Mouse (Mus musculus) limb, embryonic 11.5 days (tissue): ENCODE data around the gene Pclaf. TPM values are rescaled to one million over a fixed set of nuclear protein-coding genes. Genes with fewer than 3 reads are reported as not detected.

Experiments
- ATAC-seq: fragments of 200-750 bp; cut with Nextera tagmentation; 2 replicates; pipeline ENCODE4 v1.8.0; 2017; ENCODE audit warnings: low read depth; ENCODE audit not compliant: insufficient number of reproducible peaks, low FRiP score, low TSS enrichment
- DNase-seq: peaks from one replicate; pipeline ENCODE4 v3.0.0-alpha.2; 2015; ENCODE audit warnings: low spot score
- H3K27ac ChIP-seq: fragments of 300-500 bp; sonication (generic); replicated peaks from 2 replicates; pipeline ENCODE4 v1.5.1; 2014; ENCODE audit warnings: low read depth, mild to moderate bottlenecking, low read length
- H3K27me3 ChIP-seq: fragments of 300-500 bp; sonication (generic); 2 replicates; pipeline ENCODE4 v1.6.1; 2014; ENCODE audit warnings: mild to moderate bottlenecking, low read length, mixed read lengths; ENCODE audit not compliant: control insufficient read depth, insufficient read depth
- H3K36me3 ChIP-seq: fragments of 300-500 bp; sonication (generic); 2 replicates; pipeline ENCODE4 v1.6.1; 2014; ENCODE audit warnings: mild to moderate bottlenecking, low read length, moderate library complexity, mixed read lengths; ENCODE audit not compliant: control insufficient read depth, insufficient read depth
- H3K4me1 ChIP-seq: fragments of 300-500 bp; sonication (generic); 2 replicates; pipeline ENCODE4 v1.6.1; 2014; ENCODE audit warnings: low read length, mixed read lengths; ENCODE audit not compliant: control insufficient read depth, insufficient read depth
- H3K4me2 ChIP-seq: fragments of 300-500 bp; sonication (generic); 2 replicates; pipeline ENCODE4 v1.6.1; 2014; ENCODE audit warnings: low read depth, mild to moderate bottlenecking, moderate library complexity; ENCODE audit not compliant: severe bottlenecking
- H3K4me3 ChIP-seq: fragments of 300-500 bp; sonication (generic); 2 replicates; pipeline ENCODE4 v1.5.1; 2014; ENCODE audit warnings: low read depth, low read length
- H3K9ac ChIP-seq: fragments of 300-500 bp; sonication (generic); 2 replicates; pipeline ENCODE4 v1.6.1; 2014; ENCODE audit warnings: mild to moderate bottlenecking, low read length
- H3K9me3 ChIP-seq: fragments of 300-500 bp; sonication (generic); 2 replicates; pipeline ENCODE4 v1.6.1; 2016; ENCODE audit warnings: low read length; ENCODE audit not compliant: control insufficient read depth
- WGBS: fragments of 180-500 bp; shearing (Covaris S2); extraction: QIAGEN DNeasy Blood & Tissue Kit; methylation state at CpG from one replicate; pipeline ENCODE4 v1.1.7; 2014; 5-methylcytosine and 5-hydroxymethylcytosine counted together
- polyA plus RNA-seq: library from polyadenylated mRNA; unstranded; fragments of >200 nt; fragmentation: Nextera tagmentation; extraction: Ambion mirVana; gene quantifications from 2 replicates; pipeline ENCODE4 v1.2.1, GENCODE M21; 2014

Gene Pclaf
- 280 and 311 TPM in 2 replicates for polyA plus RNA-seq

DNA sequence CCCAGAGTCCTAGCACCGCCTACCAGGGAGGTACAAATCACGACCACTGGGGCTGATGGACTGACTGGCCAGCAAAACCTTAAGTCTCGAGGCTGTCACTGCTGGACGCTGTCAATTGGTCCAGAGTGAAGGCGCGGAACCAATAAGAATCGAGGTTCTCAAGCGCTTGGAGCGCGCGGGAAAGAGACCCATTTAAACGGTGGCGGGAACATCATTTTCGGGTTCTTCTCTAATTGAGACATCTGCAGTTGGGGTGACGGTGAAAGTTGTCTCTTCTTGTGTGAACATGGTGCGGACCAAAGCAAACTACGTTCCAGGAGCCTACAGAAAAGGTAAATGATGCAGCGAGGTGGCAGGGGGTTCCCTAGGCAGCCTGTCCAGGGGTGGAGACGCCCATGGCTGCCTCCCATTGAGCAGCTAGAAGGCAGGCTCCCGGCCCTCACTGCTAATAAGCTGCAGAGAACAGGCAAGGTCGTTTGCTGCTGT is at the start of gene Pclaf:
Pclaf (plus strand) TSS at position 95 of the 486 bp plus-strand sequence.
- Histone ChIP-seq H3K36me3 (peaks cover 12% of the 10 kb centered on the region; the same call in 1 of the 2 replicates), H3K9me3 (no peaks in the 10 kb centered on the region), H3K9ac (peak within 1 kb of the TSS; percentile 92), H3K4me2 (peak within 1 kb of the TSS; percentile 75), H3K27ac (peak within 1 kb of the TSS; percentile 59), H3K4me3 (peak within 1 kb of the TSS; percentile 75), H3K4me1 (no peaks in the 10 kb centered on the region), H3K27me3 (no peaks in the 10 kb centered on the region)
- peak; percentile 86 for DNase-seq
- WGBS = under 1% methylated on average over 21 of the region's 21 CpGs
- peak; percentile 96 for ATAC-seq

DNA sequence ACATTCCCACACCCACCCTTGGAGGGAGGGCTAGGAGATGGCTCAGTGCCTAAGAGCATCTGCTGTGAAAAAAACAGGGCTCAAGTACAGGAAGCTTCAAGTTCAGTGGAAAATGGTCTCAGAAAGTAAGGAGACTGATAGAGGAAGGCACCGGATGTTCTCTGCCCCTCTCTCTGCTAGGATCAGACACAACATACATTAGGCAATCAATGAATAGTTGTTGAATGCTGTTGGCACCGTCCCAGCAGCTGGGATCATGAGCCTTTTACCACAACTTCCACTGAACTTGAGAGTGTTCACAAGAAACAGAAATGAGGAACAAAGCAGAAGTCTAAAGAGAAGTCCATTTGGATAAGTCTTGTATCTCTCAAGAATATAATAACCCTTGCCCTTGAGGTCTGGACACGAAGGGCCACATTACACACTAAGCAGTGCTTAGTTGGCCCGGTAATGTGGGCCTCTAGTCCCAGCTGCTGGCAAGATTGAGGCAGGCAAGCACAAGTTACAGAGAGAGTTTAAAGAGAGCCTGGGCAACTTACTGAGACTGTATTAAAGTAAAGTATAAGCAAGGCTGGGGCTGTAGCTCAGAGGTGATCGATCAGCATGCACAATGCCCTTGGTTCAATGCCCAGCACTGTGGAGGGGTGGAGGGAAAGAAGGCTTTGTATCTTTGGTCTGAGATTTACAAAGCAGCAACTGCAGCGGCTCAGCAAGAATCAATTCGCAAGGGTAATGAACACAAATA is 45.4 kb upstream of the Pclaf start:
- WGBS = 88% methylated on average over 7 of the region's 7 CpGs
- no peak for ATAC-seq
- Histone ChIP-seq H3K9me3 (no peaks in the 10 kb centered on the region), H3K4me3 (no peak overlapping the region), H3K9ac (no peak overlapping the region), H3K27ac (no peak overlapping the region), H3K27me3 (no peaks in the 10 kb centered on the region), H3K36me3 (no peaks in the 10 kb centered on the region), H3K4me2 (no peak overlapping the region), H3K4me1 (no peaks in the 10 kb centered on the region)
- no peak for DNase-seq

DNA sequence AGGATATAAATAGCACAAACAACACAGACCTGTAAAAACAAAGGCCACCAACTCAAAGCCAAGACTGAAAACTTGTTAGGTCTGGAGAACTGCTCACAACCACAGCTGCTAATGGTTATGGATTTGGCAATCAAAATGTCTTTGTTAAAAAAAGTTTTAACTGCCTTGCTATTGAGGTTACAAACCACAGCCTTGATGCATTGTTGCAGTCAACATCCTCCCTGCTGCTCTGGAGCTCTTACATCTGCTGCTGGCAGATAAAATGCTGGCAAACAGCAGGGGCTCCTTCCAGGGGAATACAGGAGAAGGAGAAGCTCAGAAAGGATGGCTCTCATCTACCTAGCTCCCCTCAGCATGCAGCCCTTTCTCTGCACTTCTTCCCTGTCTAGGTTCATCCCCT is 41.9 kb upstream of the Pclaf start:
- Histone ChIP-seq H3K27ac (no peak overlapping the region), H3K9ac (no peak overlapping the region)

DNA sequence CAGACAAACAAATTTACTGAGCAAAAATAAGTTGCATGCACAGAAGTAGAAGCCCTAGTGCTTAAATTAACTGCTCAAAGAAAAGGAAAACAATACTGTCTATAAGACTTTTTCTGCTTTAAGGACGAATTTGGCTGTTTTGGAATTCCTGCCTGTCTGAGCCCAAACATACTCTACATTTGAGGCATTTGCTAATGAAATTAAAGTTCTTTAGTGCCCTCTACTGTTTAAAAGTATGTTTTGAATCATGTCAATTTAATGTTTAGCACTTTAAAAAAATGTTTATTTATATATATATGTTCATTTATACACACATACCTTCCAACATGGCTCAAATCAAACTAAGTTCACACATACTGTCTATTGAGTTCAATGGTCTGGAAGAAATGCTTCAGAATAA is 39.8 kb upstream of the Pclaf start:
- 42% methylated on average over 1 of the region's 1 CpGs for WGBS
- Histone ChIP-seq H3K36me3 (0 out of 2 replicates have a peak, but pooled peaks cover 2% of the 10 kb centered on the region), H3K9me3 (no peaks in the 10 kb centered on the region), H3K4me2 (no peak overlapping the region), H3K27me3 (no peaks in the 10 kb centered on the region), H3K4me3 (no peak overlapping the region), H3K4me1 (no peaks in the 10 kb centered on the region), H3K9ac (no peak overlapping the region), H3K27ac (no peak overlapping the region)
- ATAC-seq = no peak
- DNase-seq = no peak

More for the DNA sequence above, 41.9 kb upstream of the Pclaf start:
- Histone ChIP-seq H3K4me1 (no peaks in the 10 kb centered on the region), H3K27me3 (no peaks in the 10 kb centered on the region), H3K4me2 (no peak overlapping the region), H3K9me3 (no peaks in the 10 kb centered on the region), H3K36me3 (0 out of 2 replicates have a peak, but pooled peaks cover 2% of the 10 kb centered on the region), H3K4me3 (no peak overlapping the region)
- no peak for ATAC-seq
- DNase-seq = no peak

DNA sequence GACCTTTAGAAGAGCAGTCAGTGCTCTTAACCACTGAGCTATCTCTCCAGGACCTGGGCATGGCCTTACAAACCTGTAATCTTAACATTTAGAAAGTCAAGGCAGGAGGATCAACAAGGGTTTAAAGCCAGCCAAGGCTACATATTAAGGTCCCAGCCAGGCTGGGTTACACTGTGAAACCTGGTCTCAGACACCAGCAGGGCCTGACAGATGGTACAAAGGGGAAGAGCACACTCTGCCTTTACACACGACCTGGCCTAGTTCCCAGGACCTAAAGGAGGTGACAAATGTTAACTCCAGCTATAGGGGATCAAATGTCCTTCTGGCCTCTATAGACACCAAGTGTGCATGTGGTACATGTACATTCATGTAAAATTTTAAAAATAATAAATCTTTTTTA is 30.4 kb upstream of the Pclaf start:
- H3K9ac ChIP-seq = no peak overlapping the region
- no peak overlapping the region for H3K27ac ChIP-seq
- H3K4me3 ChIP-seq = no peak overlapping the region
- H3K36me3 ChIP-seq = peaks cover 4% of the 10 kb centered on the region
- H3K4me1 ChIP-seq = no peaks in the 10 kb centered on the region
- H3K4me2 ChIP-seq = no peak overlapping the region
- H3K27me3 ChIP-seq = no peaks in the 10 kb centered on the region
- DNase-seq (no peak), ATAC-seq (no peak)
- H3K9me3 ChIP-seq = no peaks in the 10 kb centered on the region
- WGBS = 44% methylated on average over 1 of the region's 1 CpGs

DNA sequence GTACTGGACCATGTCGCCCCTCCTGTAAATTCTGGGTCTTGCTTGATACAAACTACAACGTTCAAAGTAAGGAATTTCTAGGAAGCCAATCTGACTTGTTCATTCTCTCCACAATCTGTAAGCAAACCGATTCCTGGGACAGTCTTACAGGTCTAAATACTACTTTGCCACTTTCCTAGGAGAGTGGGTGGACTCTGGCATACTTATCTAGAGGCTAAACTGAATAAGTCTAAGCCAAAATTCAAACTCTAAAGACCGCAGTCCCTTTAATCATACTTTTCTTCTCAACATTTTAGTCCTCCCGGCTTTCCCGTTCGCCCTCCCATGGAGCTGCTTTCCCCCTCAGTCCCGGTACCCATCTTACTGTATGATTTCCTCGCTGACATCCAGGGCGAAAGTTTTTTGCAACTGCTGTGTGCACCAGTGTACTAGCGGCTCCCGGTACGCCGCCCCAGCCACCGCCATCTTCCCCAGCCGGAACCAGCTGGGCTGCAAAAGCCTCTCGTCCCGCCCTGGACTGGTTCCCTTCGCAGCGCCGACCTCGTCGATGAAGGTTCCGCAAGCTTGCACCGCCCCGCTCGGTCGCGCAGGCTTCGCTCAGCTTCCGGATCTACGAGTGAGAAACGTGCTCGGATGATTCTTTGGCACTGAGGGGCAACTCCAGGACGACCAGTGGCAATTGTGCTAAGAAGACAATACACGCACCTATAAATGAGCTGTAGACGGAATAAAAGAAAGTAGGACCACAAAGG is 5.3 kb upstream of the Pclaf start:
- Histone ChIP-seq H3K9me3 (no peaks in the 10 kb centered on the region), H3K9ac (peak overlapping the region; percentile 72), H3K4me3 (peak overlapping the region; percentile 73), H3K27ac (peak overlapping the region; percentile 38), H3K4me2 (peak overlapping the region; percentile 60), H3K36me3 (no peaks in the 10 kb centered on the region), H3K4me1 (no peaks in the 10 kb centered on the region), H3K27me3 (no peaks in the 10 kb centered on the region)
- DNase-seq = peak; percentile 90
- WGBS = under 1% methylated on average over 37 of the region's 37 CpGs
- ATAC-seq = peak; percentile 90

DNA sequence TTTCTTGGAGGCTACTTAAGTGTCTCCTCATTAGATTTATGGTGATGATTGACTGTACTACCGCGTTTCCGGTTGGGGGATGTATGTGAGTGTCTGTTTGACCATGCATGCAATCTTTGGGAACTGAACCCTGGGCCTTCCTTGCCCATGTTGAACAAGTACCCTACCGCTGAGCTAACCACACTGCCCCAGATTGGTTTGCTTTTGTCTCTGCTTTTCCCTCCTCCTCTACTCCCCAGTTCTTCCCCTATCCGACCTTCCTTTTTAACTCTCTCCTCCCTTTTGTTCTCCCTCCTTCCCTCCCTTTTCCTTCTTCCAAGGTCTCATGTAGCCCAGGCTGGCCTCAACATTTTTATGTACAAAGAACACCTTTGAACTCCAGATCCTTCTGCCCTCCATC is 1.1 kb downstream of the Pclaf start:
- DNase-seq (peak; percentile 42), ATAC-seq (no peak)
- H3K4me1 ChIP-seq = no peaks in the 10 kb centered on the region
- no peak overlapping the region for H3K27ac ChIP-seq
- WGBS = 4% methylated on average over 5 of the region's 5 CpGs
- peak overlapping the region; percentile 75 for H3K4me3 ChIP-seq
- no peaks in the 10 kb centered on the region for H3K27me3 ChIP-seq
- H3K4me2 ChIP-seq = peak overlapping the region; percentile 75
- H3K9ac ChIP-seq = peak overlapping the region; percentile 92
- peaks cover 12% of the 10 kb centered on the region; the same call in 1 of the 2 replicates for H3K36me3 ChIP-seq
- H3K9me3 ChIP-seq = no peaks in the 10 kb centered on the region

DNA sequence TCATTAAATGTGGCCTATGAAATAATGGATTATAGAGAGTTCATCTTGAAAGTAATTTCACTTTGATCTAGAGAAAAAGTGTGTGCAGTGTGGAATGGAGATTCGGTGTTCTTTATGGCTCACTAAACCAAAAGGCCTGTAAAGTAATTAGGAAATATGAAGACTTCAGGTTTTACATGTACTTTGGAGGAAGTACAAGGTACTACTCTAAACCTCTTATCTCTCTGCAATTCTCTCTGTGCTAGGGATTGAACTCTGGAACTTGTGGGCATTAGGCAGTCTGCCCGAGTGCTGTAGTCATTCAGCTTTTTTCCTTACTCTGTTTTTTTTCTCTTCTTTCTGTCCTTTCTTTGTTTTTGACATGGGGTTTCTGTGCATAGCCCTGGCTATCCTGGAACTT is 6.9 kb downstream of the Pclaf start:
- no peak overlapping the region for H3K4me2 ChIP-seq
- H3K4me1 ChIP-seq = no peaks in the 10 kb centered on the region
- no peak overlapping the region for H3K9ac ChIP-seq
- no peaks in the 10 kb centered on the region for H3K9me3 ChIP-seq
- 91% methylated on average over 2 of the region's 2 CpGs for WGBS
- no peak overlapping the region for H3K27ac ChIP-seq
- DNase-seq = no peak
- no peak overlapping the region for H3K4me3 ChIP-seq
- peaks cover 17% of the 10 kb centered on the region; the same call in 1 of the 2 replicates for H3K36me3 ChIP-seq
- ATAC-seq = no peak
- no peaks in the 10 kb centered on the region for H3K27me3 ChIP-seq
